Mouse (Mus musculus): ENCODE results near the gene Pde3b. TPM values are rescaled to one million over a fixed set of nuclear protein-coding genes. Genes with fewer than 3 reads are reported as not detected.

Gene Pde3b
- polyA plus RNA-seq, 1 experiment from 2014 or later, result 11.7 TPM

GRCm38 (mm10) chr7:114454858-114455257 is 39.8 kb downstream of the Pde3b start:
- ATAC-seq (ENCODE audit: insufficient read depth) (no peak), DNase-seq (no peak)
- Histone ChIP-seq H3K4me2 (no peak overlapping the region), H3K4me3 (ENCODE audit: low read depth, low read length) (no peak overlapping the region), H3K36me3 (ENCODE audit: insufficient read depth) (no peaks in the 10 kb centered on the region), H3K27me3 (ENCODE audit: insufficient read depth, low read length) (no peaks in the 10 kb centered on the region), H3K4me1 (ENCODE audit: insufficient read depth) (no peaks in the 10 kb centered on the region), H3K9ac (no peak overlapping the region), H3K27ac (ENCODE audit: low read depth) (no peak overlapping the region), H3K9me3 (ENCODE audit: low read depth, low read length) (no peaks in the 10 kb centered on the region)
- no peak for TF ChIP-seq CTCF (IDR thresholded peaks at IDR 0.05; ENCODE audit: low read depth)
- 50% methylated on average over 1 of the region's 1 CpGs for WGBS

- DNase-seq (no peak), ATAC-seq (ENCODE audit: insufficient read depth) (no peak)
- Histone ChIP-seq H3K4me3 (ENCODE audit: low read depth, low read length) (no peak overlapping the region), H3K4me2 (no peak overlapping the region), H3K27me3 (ENCODE audit: insufficient read depth, low read length) (no peaks in the 10 kb centered on the region), H3K36me3 (ENCODE audit: insufficient read depth) (no peaks in the 10 kb centered on the region), H3K9me3 (ENCODE audit: low read depth, low read length) (no peaks in the 10 kb centered on the region), H3K9ac (no peak overlapping the region), H3K4me1 (ENCODE audit: insufficient read depth) (no peaks in the 10 kb centered on the region), H3K27ac (ENCODE audit: low read depth) (no peak overlapping the region)
- TF ChIP-seq CTCF (IDR thresholded peaks at IDR 0.05; ENCODE audit: low read depth), result no peak
- WGBS, result 54% methylated on average over 4 of the region's 4 CpGs
These were observed 41.8 kb downstream of the Pde3b start for GRCm38 (mm10) chr7:114456904-114457303.

- no peak overlapping the region for H3K9ac ChIP-seq
- no peaks in the 10 kb centered on the region for H3K36me3 ChIP-seq (ENCODE audit: insufficient read depth)
- H3K27ac ChIP-seq (ENCODE audit: low read depth), result no peak overlapping the region
- 73% methylated on average over 1 of the region's 1 CpGs for WGBS
- DNase-seq (no peak), ATAC-seq (ENCODE audit: insufficient read depth) (no peak)
- TF ChIP-seq CTCF (IDR thresholded peaks at IDR 0.05; ENCODE audit: low read depth), result no peak
- no peaks in the 10 kb centered on the region for H3K9me3 ChIP-seq (ENCODE audit: low read depth, low read length)
- no peaks in the 10 kb centered on the region for H3K4me1 ChIP-seq (ENCODE audit: insufficient read depth)
- no peaks in the 10 kb centered on the region for H3K27me3 ChIP-seq (ENCODE audit: insufficient read depth, low read length)
- H3K4me2 ChIP-seq, result no peak overlapping the region
- no peak overlapping the region for H3K4me3 ChIP-seq (ENCODE audit: low read depth, low read length)
These were observed 44.8 kb downstream of the Pde3b start for GRCm38 (mm10) chr7:114459909-114460308.

- H3K9ac ChIP-seq, result no peak overlapping the region
- WGBS, result 65% methylated on average over 2 of the region's 2 CpGs
- H3K4me1 ChIP-seq (ENCODE audit: insufficient read depth), result no peaks in the 10 kb centered on the region
- no peaks in the 10 kb centered on the region for H3K9me3 ChIP-seq (ENCODE audit: low read depth, low read length)
- H3K27ac ChIP-seq (ENCODE audit: low read depth), result no peak overlapping the region
- H3K4me2 ChIP-seq, result no peak overlapping the region
- DNase-seq, result no peak
- TF ChIP-seq CTCF (IDR thresholded peaks at IDR 0.05; ENCODE audit: low read depth), result no peak
- no peaks in the 10 kb centered on the region for H3K27me3 ChIP-seq (ENCODE audit: insufficient read depth, low read length)
- no peaks in the 10 kb centered on the region for H3K36me3 ChIP-seq (ENCODE audit: insufficient read depth)
- ATAC-seq (ENCODE audit: insufficient read depth), result no peak
- no peak overlapping the region for H3K4me3 ChIP-seq (ENCODE audit: low read depth, low read length)
These were observed 46.6 kb downstream of the Pde3b start for GRCm38 (mm10) chr7:114461727-114462126.

GRCm38 (mm10) chr7:114466358-114466757 is 51.3 kb downstream of the Pde3b start:
- H3K4me2 ChIP-seq, result no peak overlapping the region
- no peaks in the 10 kb centered on the region for H3K4me1 ChIP-seq (ENCODE audit: insufficient read depth)
- WGBS, result 77% methylated on average over 3 of the region's 3 CpGs
- no peak for TF ChIP-seq CTCF (IDR thresholded peaks at IDR 0.05; ENCODE audit: low read depth)
- no peak overlapping the region for H3K27ac ChIP-seq (ENCODE audit: low read depth)
- H3K4me3 ChIP-seq (ENCODE audit: low read depth, low read length), result no peak overlapping the region
- no peaks in the 10 kb centered on the region for H3K9me3 ChIP-seq (ENCODE audit: low read depth, low read length)
- no peaks in the 10 kb centered on the region for H3K27me3 ChIP-seq (ENCODE audit: insufficient read depth, low read length)
- ATAC-seq (ENCODE audit: insufficient read depth) (no peak), DNase-seq (no peak)
- H3K9ac ChIP-seq, result no peak overlapping the region
- H3K36me3 ChIP-seq (ENCODE audit: insufficient read depth), result no peaks in the 10 kb centered on the region

GRCm38 (mm10) chr7:114472471-114472870 is 57.4 kb downstream of the Pde3b start:
- no peak overlapping the region for H3K4me3 ChIP-seq (ENCODE audit: low read depth, low read length)
- no peak for TF ChIP-seq CTCF (IDR thresholded peaks at IDR 0.05; ENCODE audit: low read depth)
- H3K36me3 ChIP-seq (ENCODE audit: insufficient read depth), result no peaks in the 10 kb centered on the region
- no peak overlapping the region for H3K27ac ChIP-seq (ENCODE audit: low read depth)
- H3K27me3 ChIP-seq (ENCODE audit: insufficient read depth, low read length), result no peaks in the 10 kb centered on the region
- ATAC-seq (ENCODE audit: insufficient read depth), result no peak
- no peaks in the 10 kb centered on the region for H3K4me1 ChIP-seq (ENCODE audit: insufficient read depth)
- WGBS, result 29% methylated on average over 2 of the region's 2 CpGs
- no peak overlapping the region for H3K4me2 ChIP-seq
- DNase-seq, result no peak
- no peak overlapping the region for H3K9ac ChIP-seq
- H3K9me3 ChIP-seq (ENCODE audit: low read depth, low read length), result no peaks in the 10 kb centered on the region

- Histone ChIP-seq H3K36me3 (ENCODE audit: insufficient read depth) (no peaks in the 10 kb centered on the region), H3K27me3 (ENCODE audit: insufficient read depth, low read length) (no peaks in the 10 kb centered on the region), H3K9me3 (ENCODE audit: low read depth, low read length) (no peaks in the 10 kb centered on the region), H3K9ac (no peak overlapping the region), H3K27ac (ENCODE audit: low read depth) (no peak overlapping the region), H3K4me1 (ENCODE audit: insufficient read depth) (no peaks in the 10 kb centered on the region), H3K4me3 (ENCODE audit: low read depth, low read length) (no peak overlapping the region), H3K4me2 (no peak overlapping the region)
- DNase-seq (no peak), ATAC-seq (ENCODE audit: insufficient read depth) (no peak)
- TF ChIP-seq CTCF (IDR thresholded peaks at IDR 0.05; ENCODE audit: low read depth), result no peak
- 77% methylated on average over 1 of the region's 1 CpGs for WGBS
These were observed 59.8 kb downstream of the Pde3b start for GRCm38 (mm10) chr7:114474889-114475288.

GRCm38 (mm10) chr7:114477884-114478283 is 62.8 kb downstream of the Pde3b start:
- ATAC-seq (ENCODE audit: insufficient read depth), result no peak
- Histone ChIP-seq H3K4me1 (ENCODE audit: insufficient read depth) (no peaks in the 10 kb centered on the region), H3K9ac (no peak overlapping the region), H3K4me2 (no peak overlapping the region), H3K9me3 (ENCODE audit: low read depth, low read length) (no peaks in the 10 kb centered on the region), H3K27me3 (ENCODE audit: insufficient read depth, low read length) (no peaks in the 10 kb centered on the region), H3K4me3 (ENCODE audit: low read depth, low read length) (no peak overlapping the region), H3K27ac (ENCODE audit: low read depth) (no peak overlapping the region), H3K36me3 (ENCODE audit: insufficient read depth) (no peaks in the 10 kb centered on the region)
- WGBS, result 71% methylated on average over 2 of the region's 2 CpGs
- TF ChIP-seq CTCF (IDR thresholded peaks at IDR 0.05; ENCODE audit: low read depth), result no peak
- DNase-seq, result no peak

Measured in lung, embryonic 14.5 days (tissue).